Mouse (Mus musculus): ENCODE data around the gene Cpsf6. TPM values are rescaled to one million over a fixed set of nuclear protein-coding genes. Genes with fewer than 3 reads are reported as not detected.

Cpsf6 gene
- polyA plus RNA-seq, 1 experiment from 2014 or later, result 231 TPM

GRCm38 (mm10) chr10:117411131-117411530 is 31.3 kb upstream of the Cpsf6 start:
- Histone ChIP-seq H3K4me1 (peaks cover 8% of the 10 kb centered on the region), H3K9me3 (replicated peaks) (no peaks in the 10 kb centered on the region), H3K4me2 (replicated peaks) (no peak overlapping the region), H3K9ac (no peak overlapping the region), H3K4me3 (no peak overlapping the region), H3K27ac (no peak overlapping the region), H3K27me3 (no peaks in the 10 kb centered on the region), H3K36me3 (no peaks in the 10 kb centered on the region)
- WGBS, result 50% methylated on average over 6 of the region's 6 CpGs
- no peak for ATAC-seq (ENCODE audit: low FRiP score)

GRCm38 (mm10) chr10:117410481-117411048 is 30.8 kb upstream of the Cpsf6 start:
- 83% methylated on average over 6 of the region's 6 CpGs for WGBS
- no peak overlapping the region for H3K27ac ChIP-seq
- no peak for ATAC-seq (ENCODE audit: low FRiP score)

GRCm38 (mm10) chr10:117409373-117410354 is 29.8 kb upstream of the Cpsf6 start:
- no peak for ATAC-seq (ENCODE audit: low FRiP score)
- 85% methylated on average over 21 of the region's 21 CpGs for WGBS

More at GRCm38 (mm10) chr10:117410481-117411048, 30.8 kb upstream of the Cpsf6 start:
- Histone ChIP-seq H3K4me3 (no peak overlapping the region), H3K36me3 (no peaks in the 10 kb centered on the region), H3K9me3 (replicated peaks) (no peaks in the 10 kb centered on the region), H3K4me1 (peaks cover 8% of the 10 kb centered on the region), H3K4me2 (replicated peaks) (no peak overlapping the region), H3K27me3 (no peaks in the 10 kb centered on the region), H3K9ac (no peak overlapping the region)

GRCm38 (mm10) chr10:117408545-117409372 is 28.9 kb upstream of the Cpsf6 start:
- no peak for ATAC-seq (ENCODE audit: low FRiP score)
- no peak overlapping the region for H3K9ac ChIP-seq
- H3K27me3 ChIP-seq, result no peaks in the 10 kb centered on the region
- no peaks in the 10 kb centered on the region for H3K9me3 ChIP-seq (replicated peaks)
- H3K4me1 ChIP-seq, result peaks cover 8% of the 10 kb centered on the region
- H3K4me3 ChIP-seq, result no peak overlapping the region
- no peaks in the 10 kb centered on the region for H3K36me3 ChIP-seq
- H3K27ac ChIP-seq, result no peak overlapping the region
- WGBS, result 84% methylated on average over 7 of the region's 7 CpGs
- no peak overlapping the region for H3K4me2 ChIP-seq (replicated peaks)

More at GRCm38 (mm10) chr10:117409373-117410354, 29.8 kb upstream of the Cpsf6 start:
- Histone ChIP-seq H3K4me1 (peaks cover 8% of the 10 kb centered on the region), H3K4me3 (no peak overlapping the region), H3K9ac (no peak overlapping the region), H3K36me3 (no peaks in the 10 kb centered on the region), H3K27ac (no peak overlapping the region), H3K9me3 (replicated peaks) (no peaks in the 10 kb centered on the region), H3K4me2 (replicated peaks) (no peak overlapping the region), H3K27me3 (no peaks in the 10 kb centered on the region)

- WGBS, result 70% methylated on average over 4 of the region's 4 CpGs
- H3K4me2 ChIP-seq (replicated peaks), result no peak overlapping the region
- no peaks in the 10 kb centered on the region for H3K27me3 ChIP-seq
- H3K36me3 ChIP-seq, result no peaks in the 10 kb centered on the region
- H3K9me3 ChIP-seq (replicated peaks), result no peaks in the 10 kb centered on the region
- no peak overlapping the region for H3K4me3 ChIP-seq
- no peak overlapping the region for H3K9ac ChIP-seq
- peaks cover 8% of the 10 kb centered on the region for H3K4me1 ChIP-seq
- ATAC-seq (ENCODE audit: low FRiP score), result no peak
- no peak overlapping the region for H3K27ac ChIP-seq
Measured at GRCm38 (mm10) chr10:117407734-117408288, 28.0 kb upstream of the Cpsf6 start.

- no peaks in the 10 kb centered on the region for H3K36me3 ChIP-seq
- no peak for ATAC-seq (ENCODE audit: low FRiP score)
- H3K27ac ChIP-seq, result no peak overlapping the region
- H3K4me1 ChIP-seq, result peaks cover 8% of the 10 kb centered on the region
- no peaks in the 10 kb centered on the region for H3K27me3 ChIP-seq
- no peak overlapping the region for H3K9ac ChIP-seq
- 81% methylated on average over 8 of the region's 8 CpGs for WGBS
- no peaks in the 10 kb centered on the region for H3K9me3 ChIP-seq (replicated peaks)
- no peak overlapping the region for H3K4me2 ChIP-seq (replicated peaks)
- H3K4me3 ChIP-seq, result no peak overlapping the region
Measured at GRCm38 (mm10) chr10:117406843-117407733, 27.3 kb upstream of the Cpsf6 start.

- Histone ChIP-seq H3K9me3 (replicated peaks) (no peaks in the 10 kb centered on the region), H3K36me3 (no peaks in the 10 kb centered on the region), H3K4me1 (no peaks in the 10 kb centered on the region), H3K4me2 (replicated peaks) (no peak overlapping the region), H3K27me3 (no peaks in the 10 kb centered on the region), H3K27ac (no peak overlapping the region), H3K4me3 (no peak overlapping the region), H3K9ac (no peak overlapping the region)
- WGBS, result 81% methylated on average over 5 of the region's 5 CpGs
- no peak for ATAC-seq (ENCODE audit: low FRiP score)
Measured at GRCm38 (mm10) chr10:117406283-117406588, 26.4 kb upstream of the Cpsf6 start.

GRCm38 (mm10) chr10:117405526-117406282 is 25.9 kb upstream of the Cpsf6 start:
- Histone ChIP-seq H3K4me2 (replicated peaks) (no peak overlapping the region), H3K4me1 (no peaks in the 10 kb centered on the region), H3K9ac (no peak overlapping the region), H3K27ac (no peak overlapping the region), H3K36me3 (no peaks in the 10 kb centered on the region), H3K27me3 (no peaks in the 10 kb centered on the region), H3K9me3 (replicated peaks) (no peaks in the 10 kb centered on the region), H3K4me3 (no peak overlapping the region)
- 84% methylated on average over 6 of the region's 6 CpGs for WGBS
- no peak for ATAC-seq (ENCODE audit: low FRiP score)

GRCm38 (mm10) chr10:117404384-117404783 is 24.6 kb upstream of the Cpsf6 start:
- Histone ChIP-seq H3K9me3 (replicated peaks) (no peaks in the 10 kb centered on the region), H3K9ac (no peak overlapping the region), H3K4me1 (no peaks in the 10 kb centered on the region), H3K4me2 (replicated peaks) (no peak overlapping the region), H3K36me3 (no peaks in the 10 kb centered on the region), H3K27ac (no peak overlapping the region), H3K4me3 (no peak overlapping the region), H3K27me3 (no peaks in the 10 kb centered on the region)
- no peak for ATAC-seq (ENCODE audit: low FRiP score)
- WGBS, result 91% methylated on average over 6 of the region's 6 CpGs

- H3K4me3 ChIP-seq, result no peak overlapping the region
- H3K27me3 ChIP-seq, result no peaks in the 10 kb centered on the region
- H3K9ac ChIP-seq, result no peak overlapping the region
- no peaks in the 10 kb centered on the region for H3K4me1 ChIP-seq
- WGBS, result 59% methylated on average over 15 of the region's 15 CpGs
- no peak for ATAC-seq (ENCODE audit: low FRiP score)
- no peaks in the 10 kb centered on the region for H3K36me3 ChIP-seq
- no peak overlapping the region for H3K27ac ChIP-seq
- no peak overlapping the region for H3K4me2 ChIP-seq (replicated peaks)
- no peaks in the 10 kb centered on the region for H3K9me3 ChIP-seq (replicated peaks)
Measured at GRCm38 (mm10) chr10:117403344-117403953, 23.6 kb upstream of the Cpsf6 start.

Measured in hindbrain, embryonic 12.5 days (tissue).